Mouse (Mus musculus) liver, embryonic 13.5 days (tissue): ENCODE data around the gene Cd79a. TPM values are rescaled to one million over a fixed set of nuclear protein-coding genes. Genes with fewer than 3 reads are reported as not detected.

Source experiments
- ATAC-seq: fragments of 200-750 bp; cut with Nextera tagmentation; 2 replicates; pipeline ENCODE4 v1.8.0; 2017; ENCODE audit warnings: low read depth, mild to moderate bottlenecking, moderate number of reproducible peaks, moderate library complexity
- DNase-seq: peaks from one replicate; pipeline ENCODE4 v3.0.0; 2022
- H3K27ac ChIP-seq: fragments of 300-500 bp; sonication (generic); 2 replicates; pipeline ENCODE4 v1.5.1; 2015; ENCODE audit warnings: moderate library complexity, mild to moderate bottlenecking, inconsistent platforms
- H3K27me3 ChIP-seq: fragments of 300-500 bp; sonication (generic); 2 replicates; pipeline ENCODE4 v1.6.1; 2015; ENCODE audit warnings: mild to moderate bottlenecking, inconsistent platforms
- H3K36me3 ChIP-seq: fragments of 300-500 bp; sonication (generic); 2 replicates; pipeline ENCODE4 v1.6.1; 2015; ENCODE audit warnings: mild to moderate bottlenecking, inconsistent platforms
- H3K4me1 ChIP-seq: fragments of 300-500 bp; sonication (generic); replicated peaks from 2 replicates; pipeline ENCODE4 v1.6.1; 2015; ENCODE audit warnings: inconsistent platforms
- H3K4me2 ChIP-seq: fragments of 300-500 bp; sonication (generic); 2 replicates; pipeline ENCODE4 v1.6.1; 2015; ENCODE audit warnings: inconsistent platforms, mild to moderate bottlenecking, moderate library complexity
- H3K4me3 ChIP-seq: fragments of 300-500 bp; sonication (generic); replicated peaks from 2 replicates; pipeline ENCODE4 v1.5.1; 2015; ENCODE audit warnings: mild to moderate bottlenecking, inconsistent platforms
- H3K9ac ChIP-seq: fragments of 300-500 bp; sonication (generic); 2 replicates; pipeline ENCODE4 v1.6.1; 2015; ENCODE audit warnings: mild to moderate bottlenecking, inconsistent platforms
- H3K9me3 ChIP-seq: fragments of 300-500 bp; sonication (generic); replicated peaks from 2 replicates; pipeline ENCODE4 v1.6.1; 2016; ENCODE audit warnings: inconsistent platforms
- WGBS: fragments of 180-500 bp; shearing (Covaris S2); methylation state at CpG from one replicate; pipeline ENCODE4 v1.1.7; 2015; ENCODE audit not compliant: insufficient replicate concordance; 5-methylcytosine and 5-hydroxymethylcytosine counted together
- polyA plus RNA-seq: library from polyadenylated mRNA; unstranded; fragments of >200 nt; fragmentation: Nextera tagmentation; extraction: Ambion mirVana; gene quantifications from 2 replicates; pipeline ENCODE4 v1.2.1, GENCODE M21; 2015

Gene Cd79a
- 0.51 and 0.61 TPM in 2 replicates for polyA plus RNA-seq

- H3K36me3 ChIP-seq = no peaks in the 10 kb centered on the region
- ATAC-seq = no peak
- H3K27me3 ChIP-seq = no peaks in the 10 kb centered on the region
- H3K4me3 ChIP-seq = no peak within 1 kb of the TSS
- no peaks in the 10 kb centered on the region for H3K9me3 ChIP-seq
- WGBS = 61% methylated on average over 12 of the region's 12 CpGs
- no peak for DNase-seq
- 0 out of 2 replicates have a peak within 1 kb of the TSS, but pooled peaks have one; percentile 17 for H3K9ac ChIP-seq
- peaks cover 26% of the 10 kb centered on the region for H3K4me1 ChIP-seq
- H3K27ac ChIP-seq = no peak within 1 kb of the TSS
- H3K4me2 ChIP-seq = no peak within 1 kb of the TSS
These were observed at the start of gene Cd79a for GRCm38 (mm10) chr7:24897224-24897623. Cd79a (plus strand) TSS chr7:24897381.

- WGBS = 17% methylated on average over 5 of the region's 5 CpGs
- DNase-seq = peak; percentile 46
- Histone ChIP-seq H3K27ac (peak overlapping the region; percentile 100), H3K4me2 (peak overlapping the region; percentile 82), H3K36me3 (no peaks in the 10 kb centered on the region), H3K27me3 (no peaks in the 10 kb centered on the region), H3K9ac (peak overlapping the region; percentile 67), H3K4me3 (peak overlapping the region; percentile 58), H3K4me1 (peaks cover 91% of the 10 kb centered on the region), H3K9me3 (no peaks in the 10 kb centered on the region)
- no peak for ATAC-seq
These were observed 47.0 kb upstream of the Cd79a start for GRCm38 (mm10) chr7:24850162-24850561.

- 5% methylated on average over 6 of the region's 6 CpGs for WGBS
- peak; percentile 78 for DNase-seq
- H3K36me3 ChIP-seq = no peaks in the 10 kb centered on the region
- ATAC-seq = peak; percentile 38
- H3K4me1 ChIP-seq = peaks cover 91% of the 10 kb centered on the region
- H3K4me3 ChIP-seq = peak overlapping the region; percentile 58
- H3K27me3 ChIP-seq = no peaks in the 10 kb centered on the region
- peak overlapping the region; percentile 82 for H3K4me2 ChIP-seq
- H3K9me3 ChIP-seq = no peaks in the 10 kb centered on the region
- H3K27ac ChIP-seq = peak overlapping the region; percentile 100
- H3K9ac ChIP-seq = peak overlapping the region; percentile 80
These were observed 46.3 kb upstream of the Cd79a start for GRCm38 (mm10) chr7:24850899-24851303.

GRCm38 (mm10) chr7:24851596-24852325 lies 45.4 kb upstream of the Cd79a start:
- peak overlapping the region; percentile 58 for H3K4me3 ChIP-seq
- ATAC-seq = no peak
- H3K36me3 ChIP-seq = no peaks in the 10 kb centered on the region
- H3K9ac ChIP-seq = peak overlapping the region; percentile 80
- peaks cover 90% of the 10 kb centered on the region for H3K4me1 ChIP-seq
- H3K9me3 ChIP-seq = no peaks in the 10 kb centered on the region
- no peak for DNase-seq
- H3K27me3 ChIP-seq = no peaks in the 10 kb centered on the region
- 55% methylated on average over 5 of the region's 5 CpGs for WGBS
- H3K27ac ChIP-seq = peak overlapping the region; percentile 100
- H3K4me2 ChIP-seq = peak overlapping the region; percentile 82

- Histone ChIP-seq H3K36me3 (no peaks in the 10 kb centered on the region), H3K27ac (peak overlapping the region; percentile 100), H3K4me3 (peak overlapping the region; percentile 58), H3K4me1 (peaks cover 90% of the 10 kb centered on the region), H3K4me2 (peak overlapping the region; percentile 82), H3K27me3 (no peaks in the 10 kb centered on the region), H3K9ac (peak overlapping the region; percentile 80), H3K9me3 (no peaks in the 10 kb centered on the region)
- 34% methylated on average over 8 of the region's 8 CpGs for WGBS
- ATAC-seq (peak; percentile 95), DNase-seq (peak; percentile 87)
These were observed 44.5 kb upstream of the Cd79a start for GRCm38 (mm10) chr7:24852557-24853232.

GRCm38 (mm10) chr7:24853233-24853563 lies 44.0 kb upstream of the Cd79a start:
- Histone ChIP-seq H3K27me3 (no peaks in the 10 kb centered on the region), H3K36me3 (no peaks in the 10 kb centered on the region), H3K9ac (peak overlapping the region; percentile 61), H3K4me3 (peak overlapping the region; percentile 58), H3K4me1 (peaks cover 92% of the 10 kb centered on the region), H3K27ac (peak overlapping the region; percentile 100), H3K4me2 (peak overlapping the region; percentile 82), H3K9me3 (no peaks in the 10 kb centered on the region)
- no peak for DNase-seq
- peak; percentile 76 for ATAC-seq

GRCm38 (mm10) chr7:24853695-24854094 lies 43.5 kb upstream of the Cd79a start:
- 35% methylated on average over 7 of the region's 7 CpGs for WGBS
- H3K27me3 ChIP-seq = no peaks in the 10 kb centered on the region
- peaks cover 94% of the 10 kb centered on the region for H3K4me1 ChIP-seq
- H3K36me3 ChIP-seq = no peaks in the 10 kb centered on the region
- H3K9ac ChIP-seq = peak overlapping the region; percentile 61
- ATAC-seq = no peak
- peak overlapping the region; percentile 100 for H3K27ac ChIP-seq
- H3K4me2 ChIP-seq = peak overlapping the region; percentile 82
- DNase-seq = no peak
- peak overlapping the region; percentile 30 for H3K4me3 ChIP-seq
- H3K9me3 ChIP-seq = no peaks in the 10 kb centered on the region

- Histone ChIP-seq H3K4me2 (no peak overlapping the region), H3K9me3 (no peaks in the 10 kb centered on the region), H3K27me3 (no peaks in the 10 kb centered on the region), H3K36me3 (no peaks in the 10 kb centered on the region), H3K9ac (0 out of 2 replicates have a peak overlapping the region, but pooled peaks have one; percentile 72), H3K4me3 (no peak overlapping the region), H3K4me1 (peaks cover 96% of the 10 kb centered on the region), H3K27ac (peak overlapping the region; percentile 97)
- 36% methylated on average over 6 of the region's 6 CpGs for WGBS
- no peak for ATAC-seq
- no peak for DNase-seq
These were observed 40.6 kb upstream of the Cd79a start for GRCm38 (mm10) chr7:24856460-24857120.

GRCm38 (mm10) chr7:24859234-24859633 lies 37.9 kb upstream of the Cd79a start:
- no peaks in the 10 kb centered on the region for H3K9me3 ChIP-seq
- peak; percentile 100 for ATAC-seq
- WGBS = 37% methylated on average over 5 of the region's 5 CpGs
- peaks cover 79% of the 10 kb centered on the region for H3K4me1 ChIP-seq
- peak overlapping the region; percentile 72 for H3K9ac ChIP-seq
- H3K27me3 ChIP-seq = 0 out of 2 replicates have a peak, but pooled peaks cover 1% of the 10 kb centered on the region
- H3K4me3 ChIP-seq = 0 out of 2 replicates have a peak overlapping the region, but pooled peaks have one; percentile 2
- H3K4me2 ChIP-seq = peak overlapping the region; percentile 52
- peak overlapping the region; percentile 97 for H3K27ac ChIP-seq
- H3K36me3 ChIP-seq = no peaks in the 10 kb centered on the region
- DNase-seq = peak; percentile 75

GRCm38 (mm10) chr7:24861913-24862312 lies 35.3 kb upstream of the Cd79a start, which contains the start of gene Gm9844:
Gm9844 (plus strand) TSS chr7:24862213.
- H3K4me3 ChIP-seq = no peak within 1 kb of the TSS
- H3K27me3 ChIP-seq = peaks cover 17% of the 10 kb centered on the region; the same call in 1 of the 2 replicates
- H3K36me3 ChIP-seq = no peaks in the 10 kb centered on the region
- H3K9me3 ChIP-seq = no peaks in the 10 kb centered on the region
- DNase-seq (no peak), ATAC-seq (no peak)
- no peak within 1 kb of the TSS for H3K9ac ChIP-seq
- no peak within 1 kb of the TSS for H3K4me2 ChIP-seq
- 67% methylated on average over 7 of the region's 7 CpGs for WGBS
- peak within 1 kb of the TSS; percentile 64 for H3K27ac ChIP-seq
- H3K4me1 ChIP-seq = peaks cover 58% of the 10 kb centered on the region

GRCm38 (mm10) chr7:24862853-24863252 lies 34.3 kb upstream of the Cd79a start:
- DNase-seq = no peak
- no peak overlapping the region for H3K9ac ChIP-seq
- H3K27ac ChIP-seq = peak overlapping the region; percentile 43; the same call in 1 of the 2 replicates
- H3K4me1 ChIP-seq = peaks cover 49% of the 10 kb centered on the region
- H3K36me3 ChIP-seq = no peaks in the 10 kb centered on the region
- H3K27me3 ChIP-seq = peaks cover 23% of the 10 kb centered on the region; the same call in 1 of the 2 replicates
- 43% methylated on average over 4 of the region's 4 CpGs for WGBS
- no peak overlapping the region for H3K4me2 ChIP-seq
- no peaks in the 10 kb centered on the region for H3K9me3 ChIP-seq
- no peak overlapping the region for H3K4me3 ChIP-seq
- no peak for ATAC-seq
